Mouse (Mus musculus) cerebellum, adult 2 months (tissue): ENCODE results near the gene Cdh18. TPM values are rescaled to one million over a fixed set of nuclear protein-coding genes. Genes with fewer than 3 reads are reported as not detected.

ENCODE experiments used
- DNase-seq, 2 experiments: peaks; one replicate each; pipeline ENCODE4 v3.0.0; 2021
- H3K27ac ChIP-seq: fragments of 200-500 bp; 2 replicates; pipeline ENCODE4 v1.5.1; 2012; ENCODE audit warnings: low read length, control low read depth, inconsistent platforms; ENCODE audit not compliant: insufficient read depth
- H3K27me3 ChIP-seq: fragments of 200-500 bp; 2 replicates; pipeline ENCODE4 v1.6.1; 2012; ENCODE audit warnings: inconsistent platforms, mild to moderate bottlenecking, low read length, moderate library complexity; ENCODE audit not compliant: control insufficient read depth, insufficient read depth
- H3K4me1 ChIP-seq: fragments of 200-500 bp; 2 replicates; pipeline ENCODE4 v1.6.1; 2011; ENCODE audit warnings: low read length; ENCODE audit not compliant: control insufficient read depth, insufficient read depth
- H3K4me3 ChIP-seq: fragments of 200-500 bp; replicated peaks from 2 replicates; pipeline ENCODE3; 2011; ENCODE audit warnings: mild to moderate bottlenecking, low read depth, low read length, control low read depth; ENCODE audit not compliant: insufficient read depth
- CTCF ChIP-seq: fragments of 200-500 bp; IDR thresholded peaks from 2 replicates; pipeline ENCODE4 v1.5.1; 2011; ENCODE audit warnings: low read depth, mild to moderate bottlenecking, control low read depth, low read length, moderate library complexity, borderline replicate concordance; ENCODE audit not compliant: insufficient read depth
- POLR2A ChIP-seq: fragments of 200-500 bp; IDR thresholded peaks from 2 replicates; pipeline ENCODE4 v1.6.1; 2011; ENCODE audit warnings: low read length, control low read depth, borderline replicate concordance; ENCODE audit not compliant: insufficient read depth
- WGBS: fragments of 180-500 bp; shearing (Covaris S2); methylation state at CpG from one replicate; pipeline ENCODE4 v1.1.7; 2018; 5-methylcytosine and 5-hydroxymethylcytosine counted together
- polyA plus RNA-seq: library from polyadenylated mRNA; depleted of rRNA; stranded (reverse); fragments of >200 nt; gene quantifications from 2 replicates; pipeline ENCODE4 v1.2.3, GENCODE M21; 2012

The Cdh18 gene
- polyA plus RNA-seq, 1 experiment, result 39.7 TPM

DNA sequence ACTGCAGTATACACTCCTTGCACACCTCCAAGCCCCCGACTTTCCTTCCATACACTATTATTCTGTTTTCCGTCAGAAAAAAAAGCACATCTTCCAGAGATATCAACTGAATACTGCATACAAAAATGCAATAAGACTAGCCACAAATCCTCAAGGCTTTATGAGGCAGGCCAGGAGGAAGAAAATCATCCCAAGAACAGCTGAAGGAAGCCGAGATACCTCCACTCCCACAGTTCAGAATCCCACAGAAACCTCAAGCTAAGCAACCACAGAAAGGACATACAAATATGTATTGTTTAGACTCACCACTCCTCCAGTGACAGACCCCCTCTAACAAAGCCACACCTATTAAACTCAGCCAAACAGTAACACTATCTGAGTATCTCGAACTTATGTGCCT is 957.7 kb downstream of the Cdh18 start:
- Histone ChIP-seq H3K4me1 (no peaks in the 10 kb centered on the region), H3K27ac (no peak overlapping the region), H3K4me3 (no peak overlapping the region), H3K27me3 (no peaks in the 10 kb centered on the region)
- 87% methylated on average over 4 of the region's 4 CpGs for WGBS
- DNase-seq, result no peak
- TF ChIP-seq CTCF, result no peak
- TF ChIP-seq POLR2A, result no peak

DNA sequence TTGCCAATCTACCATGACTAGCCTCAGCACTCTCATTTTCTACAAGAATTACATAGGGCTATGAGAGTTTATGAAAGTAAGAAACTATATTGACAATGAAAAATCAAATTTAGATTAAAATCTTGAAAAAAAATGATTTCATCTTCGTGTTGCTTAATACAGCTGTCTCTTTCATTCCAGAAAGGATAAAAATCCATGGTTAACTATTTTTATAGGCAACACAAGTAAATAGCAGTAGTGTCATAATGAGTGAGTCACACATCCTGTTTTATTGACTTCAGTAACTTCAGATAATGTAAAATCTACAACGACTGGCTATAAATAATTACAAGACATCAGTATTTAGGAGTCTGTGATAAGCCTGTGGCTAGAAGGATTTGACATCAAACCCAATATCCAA is 960.9 kb downstream of the Cdh18 start:
- DNase-seq, result no peak
- H3K4me1 ChIP-seq, result no peaks in the 10 kb centered on the region
- 66% methylated on average over 2 of the region's 2 CpGs for WGBS
- TF ChIP-seq CTCF, result no peak
- no peak for TF ChIP-seq POLR2A
- H3K4me3 ChIP-seq, result no peak overlapping the region
- H3K27me3 ChIP-seq, result no peaks in the 10 kb centered on the region
- no peak overlapping the region for H3K27ac ChIP-seq

DNA sequence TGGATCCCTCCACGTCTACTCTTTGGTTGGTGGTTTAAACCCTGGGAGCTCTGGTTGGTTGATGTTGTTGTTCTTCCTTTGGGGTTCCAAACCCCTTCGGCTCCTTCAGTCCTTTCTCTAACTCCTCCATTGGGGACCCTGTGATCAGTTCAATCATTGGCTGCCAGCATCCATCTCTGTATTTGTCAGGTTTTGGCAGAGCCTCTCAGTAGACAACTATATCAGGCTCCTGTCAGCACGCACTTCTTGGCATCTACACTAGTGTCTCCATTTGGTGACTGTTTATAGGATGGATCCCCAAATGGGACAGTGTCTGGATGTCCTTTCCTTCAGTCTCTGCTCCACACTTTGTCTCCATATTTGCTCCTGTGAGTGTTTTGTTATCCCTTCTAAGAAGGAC is 967.0 kb downstream of the Cdh18 start:
- no peak for DNase-seq
- no peaks in the 10 kb centered on the region for H3K4me1 ChIP-seq
- H3K27me3 ChIP-seq, result no peaks in the 10 kb centered on the region
- TF ChIP-seq CTCF (no peak), POLR2A (no peak)
- H3K27ac ChIP-seq, result no peak overlapping the region
- WGBS, result 58% methylated on average over 3 of the region's 3 CpGs
- no peak overlapping the region for H3K4me3 ChIP-seq

DNA sequence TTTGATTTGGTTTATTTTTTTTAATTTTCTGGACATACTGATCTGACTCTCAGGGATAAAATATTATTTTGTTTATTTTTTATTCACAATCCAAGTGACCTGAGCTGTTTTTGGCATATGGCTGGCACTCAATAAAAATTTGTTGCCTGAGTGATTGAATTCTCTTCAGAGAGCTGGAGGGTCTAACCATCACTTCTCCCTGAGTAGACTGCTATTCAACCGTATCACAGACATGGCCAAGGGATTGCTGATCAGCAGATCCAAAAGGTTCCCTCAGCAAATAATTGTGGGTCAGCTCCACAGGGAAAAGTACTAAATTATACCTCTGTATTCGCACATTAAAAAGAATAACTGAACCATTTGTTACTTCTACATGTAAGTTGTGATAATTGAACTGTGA is 969.3 kb downstream of the Cdh18 start:
- H3K27ac ChIP-seq, result no peak overlapping the region
- WGBS, result 57% methylated on average over 2 of the region's 2 CpGs
- DNase-seq, result no peak
- no peak overlapping the region for H3K4me3 ChIP-seq
- H3K4me1 ChIP-seq, result no peaks in the 10 kb centered on the region
- H3K27me3 ChIP-seq, result no peaks in the 10 kb centered on the region
- no peak for TF ChIP-seq CTCF
- TF ChIP-seq POLR2A, result no peak
